Mouse (Mus musculus) embryonic facial prominence, embryonic 14.5 days (tissue): ENCODE measurements around the gene Olfr129. TPM values are rescaled to one million over a fixed set of nuclear protein-coding genes. Genes with fewer than 3 reads are reported as not detected.

Experiments used
- ATAC-seq: fragments of 200-750 bp; cut with Nextera tagmentation; 2 replicates; pipeline ENCODE4 v1.8.0; 2017; ENCODE audit warnings: low read depth, moderate number of reproducible peaks, moderate TSS enrichment
- DNase-seq: peaks from one replicate; pipeline ENCODE4 v3.0.0-alpha.2; 2015; ENCODE audit warnings: low spot score
- H3K27ac ChIP-seq: fragments of 300-500 bp; sonication (generic); replicated peaks from 2 replicates; pipeline ENCODE4 v1.5.1; 2014; ENCODE audit warnings: low read depth, mild to moderate bottlenecking, low read length, moderate library complexity
- H3K27me3 ChIP-seq: fragments of 300-500 bp; sonication (generic); replicated peaks from 2 replicates; pipeline ENCODE4 v1.6.1; 2014; ENCODE audit warnings: low read length; ENCODE audit not compliant: control insufficient read depth, insufficient read depth
- H3K36me3 ChIP-seq: fragments of 300-500 bp; sonication (generic); 2 replicates; pipeline ENCODE4 v1.6.1; 2014; ENCODE audit warnings: low read length, mixed read lengths; ENCODE audit not compliant: control insufficient read depth, insufficient read depth
- H3K4me1 ChIP-seq: fragments of 300-500 bp; sonication (generic); 2 replicates; pipeline ENCODE4 v1.6.1; 2014; ENCODE audit warnings: antibody characterized with exemption, low read length; ENCODE audit not compliant: control insufficient read depth, insufficient read depth
- H3K4me2 ChIP-seq: fragments of 300-500 bp; sonication (generic); 2 replicates; pipeline ENCODE4 v1.6.1; 2014; ENCODE audit warnings: low read depth, mild to moderate bottlenecking, low read length, moderate library complexity, mixed read lengths
- H3K4me3 ChIP-seq: fragments of 300-500 bp; sonication (generic); 2 replicates; pipeline ENCODE4 v1.5.1; 2014; ENCODE audit warnings: low read depth, mild to moderate bottlenecking, low read length
- H3K9ac ChIP-seq: fragments of 300-500 bp; sonication (generic); 2 replicates; pipeline ENCODE4 v1.6.1; 2014; ENCODE audit warnings: low read depth, mild to moderate bottlenecking, low read length, moderate library complexity, mixed read lengths
- H3K9me3 ChIP-seq: fragments of 300-500 bp; sonication (generic); 2 replicates; pipeline ENCODE4 v1.6.1; 2016; ENCODE audit warnings: low read length; ENCODE audit not compliant: control insufficient read depth
- WGBS: fragments of 180-500 bp; shearing (Covaris S2); extraction: QIAGEN DNeasy Blood & Tissue Kit; methylation state at CpG from one replicate; pipeline ENCODE4 v1.1.7; 2014; 5-methylcytosine and 5-hydroxymethylcytosine counted together
- polyA plus RNA-seq: library from polyadenylated mRNA; unstranded; fragments of >200 nt; fragmentation: Nextera tagmentation; extraction: Ambion mirVana; gene quantifications from 2 replicates; pipeline ENCODE4 v1.2.1, GENCODE M21; 2014

The Olfr129 gene
- polyA plus RNA-seq = not detected in 2 replicates

- Histone ChIP-seq H3K27ac (no peak within 1 kb of the TSS), H3K36me3 (no peaks in the 10 kb centered on the region), H3K4me2 (no peak within 1 kb of the TSS), H3K9ac (no peak within 1 kb of the TSS), H3K4me1 (no peaks in the 10 kb centered on the region), H3K27me3 (no peaks in the 10 kb centered on the region), H3K9me3 (no peaks in the 10 kb centered on the region), H3K4me3 (no peak within 1 kb of the TSS)
- 60% methylated on average over 1 of the region's 1 CpGs for WGBS
- DNase-seq (no peak), ATAC-seq (no peak)
Measured at GRCm38 (mm10) chr17:38059979-38060378, at the start of gene Olfr129. Olfr129 (minus strand) TSS chr17:38060079.

DNA sequence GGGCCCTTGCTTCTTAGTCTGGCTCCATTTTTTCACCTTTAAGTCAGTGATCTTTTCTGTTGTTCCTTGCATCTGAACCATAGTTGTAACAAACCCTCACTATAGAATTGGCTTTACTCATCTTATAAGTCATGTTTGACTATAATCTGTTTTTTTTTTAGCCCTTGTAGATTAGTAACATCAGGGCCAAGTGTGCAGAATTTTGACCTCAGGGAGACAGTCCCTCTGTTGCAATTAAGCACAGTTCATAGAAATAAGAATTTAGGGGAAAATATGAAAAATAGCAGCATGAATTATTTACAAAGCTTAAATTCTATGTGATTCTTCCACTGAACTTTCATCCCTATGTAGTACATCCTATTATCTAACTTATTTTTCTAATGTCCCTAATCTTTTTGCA is 28.7 kb upstream of the Olfr129 start, which contains the start of gene Olfr131:
Gene Olfr131, minus strand, starts transcription at position 101 of the 400 bp plus-strand sequence.
- Histone ChIP-seq H3K4me2 (no peak within 1 kb of the TSS), H3K36me3 (no peaks in the 10 kb centered on the region), H3K27ac (no peak within 1 kb of the TSS), H3K9ac (no peak within 1 kb of the TSS), H3K4me3 (no peak within 1 kb of the TSS), H3K4me1 (no peaks in the 10 kb centered on the region), H3K9me3 (no peaks in the 10 kb centered on the region), H3K27me3 (no peaks in the 10 kb centered on the region)
- no peak for ATAC-seq
- DNase-seq = no peak

DNA sequence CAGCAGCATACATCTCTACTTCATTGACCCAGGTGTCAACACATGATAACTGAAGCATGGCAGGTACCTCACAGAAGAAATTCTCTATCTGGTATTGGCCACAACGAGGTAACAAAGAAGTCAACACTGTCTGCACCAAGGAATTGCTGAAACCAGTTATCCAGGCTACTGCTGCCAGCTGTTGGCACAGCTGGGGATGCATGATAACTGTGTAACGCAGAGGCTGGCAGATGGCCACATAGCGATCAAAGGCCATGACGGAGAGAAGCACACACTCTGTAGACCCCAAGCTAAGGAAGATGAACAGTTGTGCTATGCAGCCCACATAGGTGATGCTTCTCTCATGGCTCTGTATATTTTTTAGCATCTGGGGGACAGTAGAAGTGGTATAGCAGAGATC is 22.5 kb upstream of the Olfr129 start:
- H3K27ac ChIP-seq = no peak overlapping the region
- no peaks in the 10 kb centered on the region for H3K4me1 ChIP-seq
- no peaks in the 10 kb centered on the region for H3K36me3 ChIP-seq
- no peak overlapping the region for H3K9ac ChIP-seq
- 86% methylated on average over 4 of the region's 4 CpGs for WGBS
- ATAC-seq (no peak), DNase-seq (no peak)
- H3K9me3 ChIP-seq = 0 out of 2 replicates have a peak, but pooled peaks cover 4% of the 10 kb centered on the region
- no peak overlapping the region for H3K4me3 ChIP-seq
- no peaks in the 10 kb centered on the region for H3K27me3 ChIP-seq
- no peak overlapping the region for H3K4me2 ChIP-seq

- Histone ChIP-seq H3K9me3 (no peaks in the 10 kb centered on the region), H3K4me1 (no peaks in the 10 kb centered on the region), H3K27me3 (no peaks in the 10 kb centered on the region), H3K27ac (no peak within 1 kb of the TSS), H3K36me3 (no peaks in the 10 kb centered on the region), H3K4me3 (no peak within 1 kb of the TSS), H3K9ac (no peak within 1 kb of the TSS), H3K4me2 (no peak within 1 kb of the TSS)
- DNase-seq (no peak), ATAC-seq (no peak)
- WGBS = 86% methylated on average over 1 of the region's 1 CpGs
Measured at GRCm38 (mm10) chr17:38063621-38064020, 3.7 kb upstream of the Olfr129 start, which contains the start of gene Olfr130. Olfr130 (plus strand) TSS chr17:38063921.

GRCm38 (mm10) chr17:38026297-38026696 is 33.6 kb downstream of the Olfr129 start:
- 32% methylated on average over 5 of the region's 5 CpGs for WGBS
- ATAC-seq = no peak
- DNase-seq = no peak
- Histone ChIP-seq H3K9me3 (no peaks in the 10 kb centered on the region), H3K27me3 (no peaks in the 10 kb centered on the region), H3K4me2 (no peak overlapping the region), H3K27ac (no peak overlapping the region), H3K4me1 (no peaks in the 10 kb centered on the region), H3K36me3 (no peaks in the 10 kb centered on the region), H3K4me3 (no peak overlapping the region), H3K9ac (no peak overlapping the region)

- Histone ChIP-seq H3K9me3 (0 out of 2 replicates have a peak, but pooled peaks cover under 1% of the 10 kb centered on the region), H3K4me3 (no peak overlapping the region), H3K4me1 (no peaks in the 10 kb centered on the region), H3K36me3 (no peaks in the 10 kb centered on the region), H3K9ac (no peak overlapping the region), H3K4me2 (no peak overlapping the region), H3K27me3 (no peaks in the 10 kb centered on the region), H3K27ac (no peak overlapping the region)
- no peak for DNase-seq
- WGBS = 73% methylated on average over 2 of the region's 2 CpGs
- no peak for ATAC-seq
Measured at GRCm38 (mm10) chr17:38016341-38016740, 43.5 kb downstream of the Olfr129 start.

- H3K27ac ChIP-seq = no peak overlapping the region
- no peaks in the 10 kb centered on the region for H3K4me1 ChIP-seq
- H3K4me3 ChIP-seq = no peak overlapping the region
- no peaks in the 10 kb centered on the region for H3K9me3 ChIP-seq
- no peaks in the 10 kb centered on the region for H3K36me3 ChIP-seq
- 48% methylated on average over 2 of the region's 2 CpGs for WGBS
- H3K4me2 ChIP-seq = no peak overlapping the region
- no peak overlapping the region for H3K9ac ChIP-seq
- no peak for DNase-seq
- H3K27me3 ChIP-seq = no peaks in the 10 kb centered on the region
- no peak for ATAC-seq
Measured at GRCm38 (mm10) chr17:38004996-38005395, 54.9 kb downstream of the Olfr129 start.

Other genes starting within 250 kb of the Olfr129 start
- gene Olfr125, start 227.1 kb downstream of the Olfr129 start, polyA plus RNA-seq = not detected in 2 replicates
- not detected in 2 replicates for gene Olfr126, start 212.6 kb downstream of the Olfr129 start, polyA plus RNA-seq
- not detected in 2 replicates for gene Olfr127, start 159.6 kb downstream of the Olfr129 start, polyA plus RNA-seq
- not detected in 2 replicates for gene Olfr128, start 139.5 kb downstream of the Olfr129 start, polyA plus RNA-seq
- gene Olfr761, start 107.0 kb downstream of the Olfr129 start, polyA plus RNA-seq = not detected in 2 replicates
- not detected in 2 replicates for gene Olfr130, start 3.8 kb upstream of the Olfr129 start, polyA plus RNA-seq
- 0.22 and 0.30 TPM in 2 replicates for gene Olfr131, start 28.6 kb upstream of the Olfr129 start, polyA plus RNA-seq
- not detected in 2 replicates for gene Olfr132, start 74.4 kb upstream of the Olfr129 start, polyA plus RNA-seq
- not detected in 2 replicates for gene Olfr133, start 85.2 kb upstream of the Olfr129 start, polyA plus RNA-seq
- gene Olfr134, start 111.3 kb upstream of the Olfr129 start, polyA plus RNA-seq = not detected in 2 replicates
- not detected in 2 replicates for gene Olfr135, start 144.3 kb upstream of the Olfr129 start, polyA plus RNA-seq
- not detected in 2 replicates for gene Olfr138, start 201.0 kb upstream of the Olfr129 start, polyA plus RNA-seq
- gene Olfr137, start 247.5 kb upstream of the Olfr129 start, polyA plus RNA-seq = not detected in 2 replicates